Mouse (Mus musculus) right cerebral cortex, postnatal 14 days (tissue): ENCODE measurements around the gene Sbpl.

Experiments
- DNase-seq: peaks from one replicate; pipeline ENCODE4 v3.0.0; 2022

The Sbpl gene

GRCm38 (mm10) chr17:23955174-23955573 is at the start of gene Sbpl:
Sbpl (minus strand) TSS chr17:23955274.
- DNase-seq: no peak

GRCm38 (mm10) chr17:24004071-24004665 is 49.1 kb upstream of the Sbpl start:
- DNase-seq: no peak

GRCm38 (mm10) chr17:24000404-24000803 is 45.3 kb upstream of the Sbpl start:
- DNase-seq: peak; percentile 77

GRCm38 (mm10) chr17:23998383-23998782 is 43.3 kb upstream of the Sbpl start:
- no peak for DNase-seq

GRCm38 (mm10) chr17:23997901-23998300 is 42.8 kb upstream of the Sbpl start, which contains the start of gene Prss22:
Prss22 (minus strand) TSS chr17:23998100.
- DNase-seq: no peak

- DNase-seq: no peak
Observed at GRCm38 (mm10) chr17:23995421-23995820, 40.3 kb upstream of the Sbpl start.

- no peak for DNase-seq
Observed at GRCm38 (mm10) chr17:23994667-23995066, 39.6 kb upstream of the Sbpl start.

- DNase-seq: peak; percentile 96
Observed at GRCm38 (mm10) chr17:23993559-23994428, 38.7 kb upstream of the Sbpl start.

GRCm38 (mm10) chr17:23992789-23993553 is 37.9 kb upstream of the Sbpl start:
- no peak for DNase-seq

- DNase-seq: peak; percentile 57
Observed at GRCm38 (mm10) chr17:23989802-23990201, 34.7 kb upstream of the Sbpl start.

- no peak for DNase-seq
Observed at GRCm38 (mm10) chr17:23984989-23985388, 29.9 kb upstream of the Sbpl start.

GRCm38 (mm10) chr17:23982912-23983311 is 27.8 kb upstream of the Sbpl start:
- no peak for DNase-seq

GRCm38 (mm10) chr17:23980297-23980909 is 25.3 kb upstream of the Sbpl start, which contains the start of gene Prss30:
Prss30 (minus strand) TSS chr17:23980566.
- no peak for DNase-seq

GRCm38 (mm10) chr17:23979471-23979870 is 24.4 kb upstream of the Sbpl start:
- no peak for DNase-seq

- no peak for DNase-seq
Observed at GRCm38 (mm10) chr17:23976665-23977064, 21.6 kb upstream of the Sbpl start.

GRCm38 (mm10) chr17:23971315-23971714 is 16.2 kb upstream of the Sbpl start:
- no peak for DNase-seq

GRCm38 (mm10) chr17:23969231-23969630 is 14.2 kb upstream of the Sbpl start:
- peak; percentile 82 for DNase-seq

GRCm38 (mm10) chr17:23968780-23969179 is 13.7 kb upstream of the Sbpl start:
- no peak for DNase-seq

- no peak for DNase-seq
Observed at GRCm38 (mm10) chr17:23966658-23967401, 11.8 kb upstream of the Sbpl start.

- no peak for DNase-seq
Observed at GRCm38 (mm10) chr17:23965805-23966425, 10.8 kb upstream of the Sbpl start.

- no peak for DNase-seq
Observed at GRCm38 (mm10) chr17:23961573-23962122, 6.6 kb upstream of the Sbpl start.
